Mouse (Mus musculus): ENCODE results near the gene Kidins220. TPM values are rescaled to one million over a fixed set of nuclear protein-coding genes. Genes with fewer than 3 reads are reported as not detected.

The Kidins220 gene
- polyA plus RNA-seq (2014; fragmentation: Illumina TruSeq; extraction: RNeasy Lipid Tissue Mini Kit (QIAGEN cat#74804); ENCODE audit: low read depth, low replicate concordance): 20.4 TPM

DNA sequence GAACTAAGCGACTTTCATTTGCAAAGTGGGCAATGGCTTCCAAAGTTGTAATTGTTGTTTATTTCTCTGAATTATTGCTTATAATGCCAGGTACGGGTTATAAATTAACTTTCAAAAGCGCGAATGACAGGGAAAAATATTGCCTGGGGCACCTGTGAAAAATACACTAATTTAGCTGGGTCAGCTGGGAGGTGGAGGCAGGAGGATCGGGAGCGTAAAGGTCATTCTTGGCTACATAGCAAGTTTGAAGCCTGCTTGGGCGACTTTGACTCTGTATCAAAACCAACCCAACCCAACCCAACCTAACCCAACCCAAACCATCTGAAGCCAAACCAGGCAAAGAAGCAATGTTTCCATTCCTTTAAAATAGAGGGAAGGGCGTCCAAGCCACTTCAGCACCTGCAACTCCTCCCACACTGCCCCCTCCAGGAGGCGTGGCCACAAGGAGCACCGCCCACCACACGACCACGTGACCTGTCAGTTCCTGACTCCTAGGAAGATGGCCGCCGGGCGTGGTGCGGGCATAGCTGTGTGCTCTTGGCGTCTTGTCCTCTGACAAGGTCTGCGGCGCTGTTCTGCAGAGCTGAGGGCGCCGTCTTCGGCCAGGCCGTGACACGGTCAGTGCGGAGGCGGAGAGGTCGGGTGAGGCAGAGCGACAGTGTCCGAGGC, at the start of gene Kidins220:
Kidins220 (plus strand) TSS at position 480 of the 669 bp plus-strand sequence.

DNA sequence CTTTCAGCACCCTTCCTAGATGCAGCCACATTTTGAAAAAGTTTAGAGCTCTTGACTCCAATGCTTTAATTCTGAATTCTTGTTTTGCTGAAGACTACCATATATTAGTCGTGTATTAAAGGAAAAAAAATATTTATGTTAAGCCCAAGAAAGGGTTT, 122.2 kb downstream of the Kidins220 start, which contains the start of gene Id2:
Id2 (minus strand) TSS at position 89 of the 158 bp plus-strand sequence.

Other genes with a start within 250 kb of the Kidins220 start
- gene Mboat2, start 144.0 kb upstream of the Kidins220 start, polyA plus RNA-seq (2014; fragmentation: Illumina TruSeq; extraction: RNeasy Lipid Tissue Mini Kit (QIAGEN cat#74804); ENCODE audit: low read depth, low replicate concordance): 0.11 TPM
- gene Id2, start 122.2 kb downstream of the Kidins220 start, polyA plus RNA-seq (2014; fragmentation: Illumina TruSeq; extraction: RNeasy Lipid Tissue Mini Kit (QIAGEN cat#74804); ENCODE audit: low read depth, low replicate concordance): 445 TPM

Data from liver, adult 10 weeks (tissue).